Mouse (Mus musculus) E14TG2a.4 (cell line): ENCODE data around the gene Faah.

Experiments used
- H3K27me3 ChIP-seq: 2 replicates; pipeline ENCODE4 v1.6.1; 2014; ENCODE audit warnings: low read length, control low read depth; ENCODE audit not compliant: insufficient read depth
- H3K36me3 ChIP-seq: 2 replicates; pipeline ENCODE4 v1.6.1; 2014; ENCODE audit warnings: low read length, control low read depth; ENCODE audit not compliant: insufficient read depth
- H3K4me1 ChIP-seq: replicated peaks from 2 replicates; pipeline ENCODE4 v1.6.1; 2014; ENCODE audit warnings: low read depth, low read length, control low read depth
- H3K4me3 ChIP-seq: replicated peaks from 2 replicates; pipeline ENCODE4 v1.5.1; 2014; ENCODE audit warnings: mild to moderate bottlenecking, low read length
- H3K9me3 ChIP-seq: 2 replicates; pipeline ENCODE4 v1.6.1; 2014; ENCODE audit warnings: low read length, control low read depth
- CTCF ChIP-seq: conservative IDR thresholded peaks from 2 replicates; pipeline ENCODE4 v1.5.1; 2014; ENCODE audit warnings: low read length
- NANOG ChIP-seq: IDR thresholded peaks from 2 replicates; pipeline ENCODE4 v1.6.1; 2014; ENCODE audit warnings: borderline replicate concordance, low read length, mixed read lengths
- POU5F1 ChIP-seq: IDR thresholded peaks from 2 replicates; pipeline ENCODE4 v1.6.1; 2014; ENCODE audit warnings: low read length, borderline replicate concordance

Gene Faah

DNA sequence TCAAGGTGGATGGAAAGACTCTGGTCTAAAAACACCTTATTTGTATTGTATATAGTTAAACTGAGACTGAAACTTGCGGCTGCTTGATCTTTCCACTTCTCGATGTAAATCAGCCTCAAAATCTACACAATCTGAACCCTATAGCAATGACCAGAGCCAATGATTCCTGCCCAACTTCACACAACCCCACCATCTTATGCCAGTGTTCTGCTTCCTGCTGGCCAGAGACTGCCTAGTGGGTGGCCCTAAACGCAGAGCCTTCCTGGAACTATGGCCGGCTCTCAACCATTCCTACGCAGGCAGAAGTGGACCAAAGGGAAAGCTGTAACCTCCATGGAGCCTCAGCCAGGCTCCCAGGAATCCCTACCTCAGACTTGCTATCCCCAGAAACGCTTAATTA, 54.0 kb downstream of the Faah start:
- peaks cover 51% of the 10 kb centered on the region for H3K4me1 ChIP-seq
- H3K9me3 ChIP-seq: peaks cover 6% of the 10 kb centered on the region; the same call in 1 of the 2 replicates
- H3K36me3 ChIP-seq: no peaks in the 10 kb centered on the region
- peaks cover 87% of the 10 kb centered on the region for H3K27me3 ChIP-seq
- TF ChIP-seq NANOG: no peak
- no peak for TF ChIP-seq POU5F1
- no peak for TF ChIP-seq CTCF
- H3K4me3 ChIP-seq: peak overlapping the region; percentile 85

DNA sequence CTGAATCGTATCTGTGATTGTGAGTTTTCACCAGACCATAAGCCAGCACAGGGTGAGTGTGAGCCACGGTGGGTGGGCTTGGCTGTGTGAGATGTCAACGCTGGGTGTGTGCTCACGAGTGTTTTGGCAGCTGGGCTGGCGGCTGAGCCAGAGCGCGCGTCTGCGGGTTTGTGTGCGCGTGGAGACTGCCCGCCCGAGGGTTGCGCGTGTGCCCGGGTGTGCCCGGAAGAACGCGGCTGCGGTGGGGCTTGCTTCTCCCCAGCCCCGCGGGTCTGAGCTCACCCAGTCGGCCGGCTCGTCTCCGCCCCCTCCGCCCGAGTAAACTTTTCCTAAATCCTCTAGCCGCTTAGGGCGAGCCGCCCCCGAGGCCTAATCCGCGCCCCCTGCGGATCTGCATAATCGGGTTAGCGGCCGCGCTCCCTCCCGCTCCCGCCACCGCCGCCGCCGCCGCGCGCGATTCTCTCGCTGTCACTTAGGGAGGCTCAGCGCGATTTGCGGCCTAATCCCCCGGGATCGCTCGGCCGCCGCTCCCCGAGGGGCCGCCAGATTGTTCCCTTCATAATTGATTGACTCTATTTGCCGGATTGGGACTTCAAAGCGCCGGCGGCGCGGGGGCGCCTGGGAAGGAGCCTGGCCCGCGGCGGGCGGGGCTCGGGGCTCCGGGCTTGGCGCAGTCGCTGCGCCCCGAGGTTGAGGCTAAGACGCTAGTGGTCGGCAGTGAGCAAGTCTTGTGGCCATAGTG, 54.9 kb downstream of the Faah start:
- H3K4me3 ChIP-seq: peak overlapping the region; percentile 85
- no peak for TF ChIP-seq POU5F1
- no peak for TF ChIP-seq CTCF
- no peak for TF ChIP-seq NANOG
- H3K4me1 ChIP-seq: peaks cover 51% of the 10 kb centered on the region
- peaks cover 84% of the 10 kb centered on the region for H3K27me3 ChIP-seq
- no peaks in the 10 kb centered on the region for H3K36me3 ChIP-seq
- H3K9me3 ChIP-seq: peaks cover 6% of the 10 kb centered on the region; the same call in 1 of the 2 replicates

GRCm38 (mm10) chr4:115961991-115962390, 55.7 kb downstream of the Faah start:
- Histone ChIP-seq H3K9me3 (peaks cover 6% of the 10 kb centered on the region; the same call in 1 of the 2 replicates), H3K4me3 (peak overlapping the region; percentile 85; the same call in 1 of the 2 replicates), H3K36me3 (no peaks in the 10 kb centered on the region), H3K27me3 (peaks cover 83% of the 10 kb centered on the region), H3K4me1 (peaks cover 49% of the 10 kb centered on the region)
- TF ChIP-seq POU5F1 (no peak), CTCF (no peak), NANOG (no peak)

DNA sequence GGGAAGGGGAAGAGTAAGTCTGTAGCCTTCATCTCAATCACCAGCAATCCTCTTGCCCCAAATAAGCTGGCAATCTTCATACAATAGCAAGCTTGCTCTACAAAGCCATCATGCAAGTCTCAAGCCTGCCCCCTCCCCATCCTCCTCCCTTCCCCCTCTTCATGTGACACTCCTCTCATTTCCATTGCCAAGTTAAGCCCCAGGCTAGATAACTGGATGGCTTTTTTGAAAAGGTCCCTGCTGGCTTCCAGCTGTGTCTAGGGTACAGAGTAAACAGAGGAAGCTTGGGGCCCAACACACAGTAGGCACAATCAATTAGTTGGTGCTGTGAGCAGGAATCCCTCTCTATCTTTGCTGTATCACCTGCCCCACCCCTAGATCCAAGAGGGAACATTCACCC, 58.2 kb downstream of the Faah start:
- no peaks in the 10 kb centered on the region for H3K36me3 ChIP-seq
- peaks cover 6% of the 10 kb centered on the region; the same call in 1 of the 2 replicates for H3K9me3 ChIP-seq
- peaks cover 69% of the 10 kb centered on the region for H3K27me3 ChIP-seq
- no peak overlapping the region for H3K4me3 ChIP-seq
- peaks cover 49% of the 10 kb centered on the region for H3K4me1 ChIP-seq
- TF ChIP-seq CTCF: no peak
- peak; percentile 25; the same call in 1 of the 2 replicates for TF ChIP-seq NANOG
- no peak for TF ChIP-seq POU5F1

DNA sequence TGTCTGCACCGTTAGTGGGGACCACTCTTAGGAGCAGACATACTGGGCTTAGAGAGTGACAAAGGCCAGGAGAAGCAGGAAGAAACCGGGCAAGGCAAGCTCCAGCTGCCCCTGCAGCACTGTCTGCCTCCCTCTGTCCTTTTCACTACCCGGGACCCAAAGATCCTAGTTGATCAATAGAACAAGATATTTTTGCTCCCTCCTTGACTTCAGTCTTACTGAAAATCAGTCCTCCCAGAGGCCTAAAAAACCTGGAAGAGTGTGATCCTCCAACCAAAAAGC, 62.3 kb downstream of the Faah start:
- peaks cover 58% of the 10 kb centered on the region for H3K27me3 ChIP-seq
- peak overlapping the region; percentile 64 for H3K4me3 ChIP-seq
- peaks cover 6% of the 10 kb centered on the region; the same call in 1 of the 2 replicates for H3K9me3 ChIP-seq
- no peaks in the 10 kb centered on the region for H3K36me3 ChIP-seq
- TF ChIP-seq CTCF (no peak), NANOG (no peak), POU5F1 (no peak)
- peaks cover 41% of the 10 kb centered on the region for H3K4me1 ChIP-seq

GRCm38 (mm10) chr4:115954656-115955493, 62.9 kb downstream of the Faah start:
- H3K27me3 ChIP-seq: peaks cover 58% of the 10 kb centered on the region
- H3K4me3 ChIP-seq: peak overlapping the region; percentile 64
- peaks cover 5% of the 10 kb centered on the region; the same call in 1 of the 2 replicates for H3K9me3 ChIP-seq
- no peaks in the 10 kb centered on the region for H3K36me3 ChIP-seq
- peaks cover 38% of the 10 kb centered on the region for H3K4me1 ChIP-seq
- no peak for TF ChIP-seq NANOG
- TF ChIP-seq POU5F1: no peak
- TF ChIP-seq CTCF: no peak

DNA sequence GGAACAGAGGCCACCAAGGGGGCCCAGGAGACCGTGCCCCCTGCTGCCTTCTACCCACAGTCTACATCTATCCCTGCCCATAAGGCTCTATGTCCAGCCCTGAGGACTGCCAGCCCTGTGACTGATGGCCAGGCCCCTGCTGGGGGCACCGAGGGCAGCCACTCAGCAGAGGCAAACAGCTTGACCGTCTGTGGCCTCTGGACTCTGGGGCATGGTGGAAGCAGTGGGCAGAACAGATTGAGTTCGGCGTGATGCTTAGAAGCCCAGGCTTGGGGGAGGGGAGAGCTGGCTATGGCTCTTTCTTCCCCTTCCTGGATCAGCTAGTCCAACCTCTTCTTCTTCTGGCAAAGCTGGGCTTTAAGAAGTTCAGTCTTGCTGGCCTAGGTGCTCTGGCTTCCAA, 64.2 kb downstream of the Faah start:
- TF ChIP-seq NANOG (no peak), POU5F1 (no peak), CTCF (no peak)
- Histone ChIP-seq H3K9me3 (no peaks in the 10 kb centered on the region), H3K27me3 (peaks cover 61% of the 10 kb centered on the region), H3K36me3 (no peaks in the 10 kb centered on the region), H3K4me3 (no peak overlapping the region), H3K4me1 (peaks cover 31% of the 10 kb centered on the region)

DNA sequence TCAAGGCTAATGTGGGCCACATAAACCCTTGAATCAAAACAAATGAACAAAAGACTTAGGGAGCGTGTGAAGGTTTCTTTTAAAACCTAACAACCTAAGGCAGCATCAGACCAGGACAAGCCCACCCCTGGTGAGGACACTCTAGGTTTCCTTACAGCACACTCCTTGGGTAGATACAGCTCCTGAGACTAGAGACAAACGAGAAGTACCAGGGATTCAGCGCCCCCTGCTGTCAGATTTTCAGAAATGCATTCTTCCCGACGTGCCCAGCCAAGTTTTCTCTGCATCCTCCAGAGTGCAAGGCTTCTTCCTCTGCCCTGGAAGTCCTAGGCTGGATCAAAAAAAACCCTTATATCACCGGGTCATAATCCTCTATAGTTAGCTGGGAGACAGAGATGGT, 65.0 kb downstream of the Faah start:
- H3K36me3 ChIP-seq: no peaks in the 10 kb centered on the region
- no peak overlapping the region for H3K4me3 ChIP-seq
- peaks cover 31% of the 10 kb centered on the region for H3K4me1 ChIP-seq
- no peaks in the 10 kb centered on the region for H3K9me3 ChIP-seq
- H3K27me3 ChIP-seq: peaks cover 58% of the 10 kb centered on the region
- no peak for TF ChIP-seq NANOG
- TF ChIP-seq CTCF: peak; percentile 81
- no peak for TF ChIP-seq POU5F1
